In the genomic region with DNA sequence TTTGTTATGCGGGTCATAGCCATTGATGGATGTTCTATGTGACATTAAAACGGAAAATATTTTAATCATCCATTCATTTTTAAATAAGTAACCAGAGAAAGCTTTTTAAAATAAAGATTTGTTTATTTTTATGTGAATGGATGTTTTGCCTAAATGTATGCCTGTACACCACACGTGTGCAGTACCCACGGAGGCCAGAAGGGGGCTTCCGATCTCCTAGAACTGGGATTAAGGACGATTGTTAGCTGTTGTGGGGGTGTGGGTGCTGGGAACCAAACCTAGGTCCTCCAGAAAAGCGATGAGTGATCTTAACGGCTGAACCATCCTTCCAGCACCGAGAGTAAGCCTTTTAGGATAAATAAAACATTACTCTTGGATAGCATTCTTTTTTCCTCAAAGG, we compare ENCODE assay signal across 19 mouse cellular contexts. TPM values are rescaled to one million over a fixed set of nuclear protein-coding genes. Genes with fewer than 3 reads are reported as not detected.
DNase-seq lines count a peak whose midpoint lies in the region; ATAC-seq and TF ChIP-seq lines count a peak whose summit lies in the region.
"Had no signal": no experiment of that assay in that cellular context is flagged by ENCODE, and none has a peak within 500 bp of the region (broad histone marks: within the 10 kb centered on the region; RNA-seq: fewer than 3 reads in every experiment).

No protein-coding gene starts in this region.

- H3K4me3 ChIP-seq in intestine, postnatal 0 days (ENCODE audit: low read depth, low read length) = no peak overlapping the region
- H3K4me3 ChIP-seq in intestine, embryonic 15.5 days (replicated peaks) = no peak overlapping the region
- no peak overlapping the region for H3K4me3 ChIP-seq in midbrain, postnatal 0 days (ENCODE audit: low read depth, low read length)
- H3K4me3 ChIP-seq in midbrain, embryonic 14.5 days (replicated peaks; ENCODE audit: low read depth, low read length) = no peak overlapping the region
- no peak overlapping the region for H3K4me3 ChIP-seq in ES-E14 (ENCODE audit: insufficient read depth in 1 of 2, low read depth in 1 of 2, low read length in 2 of 2, poor library complexity in 1 of 2, severe bottlenecking in 1 of 2)
- H3K4me3 ChIP-seq: forebrain, embryonic 13.5 days; heart, embryonic 15.5 days; kidney, embryonic 15.5 days; liver, embryonic 15.5 days had no signal

- no peak for DNase-seq in midbrain, postnatal 0 days (ENCODE audit: low spot score)
- no peak for DNase-seq in midbrain, embryonic 14.5 days
- DNase-seq in ES-E14 (ENCODE audit: low read depth, low spot score) = peak; percentile 31
- peak; percentile 10 for DNase-seq in induced T-regulatory cell, adult 2 months (ENCODE audit: low read depth)
- no peak for DNase-seq in cerebellum, adult 8-10 months
- DNase-seq: left cerebral cortex, postnatal 4 days; right cerebral cortex, postnatal 4 days; thymus, adult 18-20 months had no signal

- 0 out of 2 replicates have a peak, but pooled peaks have one; percentile 15 for TF ChIP-seq CTCF in intestine, postnatal 0 days (IDR thresholded peaks at IDR 0.05; ENCODE audit: low read depth)
- TF ChIP-seq CTCF in midbrain, postnatal 0 days (IDR thresholded peaks at IDR 0.05) = peak; percentile 10; the same call in 1 of the 2 replicates

- H3K9ac ChIP-seq in intestine, postnatal 0 days (ENCODE audit: low read depth, low read length) = no peak overlapping the region
- H3K9ac ChIP-seq in intestine, embryonic 15.5 days = no peak overlapping the region
- no peak overlapping the region for H3K9ac ChIP-seq in midbrain, postnatal 0 days (replicated peaks; ENCODE audit: low read length, poor library complexity, severe bottlenecking)
- no peak overlapping the region for H3K9ac ChIP-seq in midbrain, embryonic 14.5 days (replicated peaks; ENCODE audit: low read length)
- no peak overlapping the region for H3K9ac ChIP-seq in ES-E14 (ENCODE audit: insufficient read depth, low read depth, low read length, poor library complexity, severe bottlenecking)
- H3K9ac ChIP-seq: forebrain, embryonic 13.5 days; heart, embryonic 15.5 days; kidney, embryonic 15.5 days; liver, embryonic 15.5 days had no signal

- WGBS in intestine, postnatal 0 days = 89% methylated on average over 9 of the region's 9 CpGs
- 88% methylated on average over 9 of the region's 9 CpGs for WGBS in intestine, embryonic 15.5 days
- WGBS in midbrain, postnatal 0 days = 94% methylated on average over 9 of the region's 9 CpGs
- WGBS in midbrain, embryonic 14.5 days = 92% methylated on average over 9 of the region's 9 CpGs

- no peak overlapping the region for H3K27ac ChIP-seq in intestine, postnatal 0 days (ENCODE audit: low read depth, low read length)
- H3K27ac ChIP-seq in intestine, embryonic 15.5 days = no peak overlapping the region
- no peak overlapping the region for H3K27ac ChIP-seq in midbrain, postnatal 0 days (ENCODE audit: low read depth, low read length)
- no peak overlapping the region for H3K27ac ChIP-seq in midbrain, embryonic 14.5 days (replicated peaks; ENCODE audit: low read depth, low read length)
- H3K27ac ChIP-seq in ES-E14 (ENCODE audit: insufficient read depth, low read depth, low read length, poor library complexity, severe bottlenecking) = no peak overlapping the region
- H3K27ac ChIP-seq: forebrain, embryonic 13.5 days; heart, embryonic 15.5 days; kidney, embryonic 15.5 days; liver, embryonic 15.5 days; macrophage had no signal

- H3K27me3 ChIP-seq in intestine, postnatal 0 days (replicated peaks; ENCODE audit: control insufficient read depth, insufficient read depth, low read length) = no peaks in the 10 kb centered on the region
- H3K27me3 ChIP-seq in intestine, embryonic 15.5 days (replicated peaks) = no peaks in the 10 kb centered on the region
- no peaks in the 10 kb centered on the region for H3K27me3 ChIP-seq in midbrain, postnatal 0 days (ENCODE audit: insufficient read depth, low read length)
- no peaks in the 10 kb centered on the region for H3K27me3 ChIP-seq in midbrain, embryonic 14.5 days (ENCODE audit: control insufficient read depth, insufficient read depth, low read length)
- H3K27me3 ChIP-seq: forebrain, embryonic 13.5 days; heart, embryonic 15.5 days; kidney, embryonic 15.5 days; liver, embryonic 15.5 days had no signal

- no peak overlapping the region for H3K4me2 ChIP-seq in intestine, postnatal 0 days (replicated peaks; ENCODE audit: low read depth)
- no peak overlapping the region for H3K4me2 ChIP-seq in intestine, embryonic 15.5 days (replicated peaks)
- H3K4me2 ChIP-seq in midbrain, postnatal 0 days (ENCODE audit: low read depth, low read length, poor library complexity, severe bottlenecking) = no peak overlapping the region
- no peak overlapping the region for H3K4me2 ChIP-seq in midbrain, embryonic 14.5 days (ENCODE audit: low read length)
- H3K4me2 ChIP-seq: forebrain, embryonic 13.5 days; heart, embryonic 15.5 days; kidney, embryonic 15.5 days; liver, embryonic 15.5 days; midbrain, embryonic 11.5 days had no signal

- H3K4me1 ChIP-seq in intestine, postnatal 0 days (replicated peaks; ENCODE audit: control insufficient read depth, insufficient read depth, low read length) = no peaks in the 10 kb centered on the region
- H3K4me1 ChIP-seq in intestine, embryonic 15.5 days (replicated peaks) = no peaks in the 10 kb centered on the region
- H3K4me1 ChIP-seq in midbrain, postnatal 0 days (ENCODE audit: insufficient read depth, low read length) = no peaks in the 10 kb centered on the region
- no peaks in the 10 kb centered on the region for H3K4me1 ChIP-seq in midbrain, embryonic 14.5 days (ENCODE audit: control insufficient read depth, insufficient read depth, low read length)
- H3K4me1 ChIP-seq in ES-E14 (ENCODE audit: control insufficient read depth in 2 of 2, insufficient read depth in 2 of 2, low read length in 2 of 2, poor library complexity in 1 of 2) = no peaks in the 10 kb centered on the region
- H3K4me1 ChIP-seq: heart, embryonic 15.5 days; kidney, embryonic 15.5 days had no signal

- 0 out of 2 replicates have a peak, but pooled peaks cover 6% of the 10 kb centered on the region for H3K9me3 ChIP-seq in intestine, postnatal 0 days (ENCODE audit: control insufficient read depth)
- no peaks in the 10 kb centered on the region for H3K9me3 ChIP-seq in intestine, embryonic 15.5 days
- H3K9me3 ChIP-seq in midbrain, postnatal 0 days (ENCODE audit: low read length) = no peaks in the 10 kb centered on the region
- H3K9me3 ChIP-seq in midbrain, embryonic 14.5 days (ENCODE audit: control insufficient read depth, low read length) = no peaks in the 10 kb centered on the region
- no peaks in the 10 kb centered on the region for H3K9me3 ChIP-seq in ES-E14 (ENCODE audit: control insufficient read depth, insufficient read depth, low read depth, low read length)
- H3K9me3 ChIP-seq: kidney, embryonic 15.5 days; liver, embryonic 15.5 days had no signal

- ATAC-seq in intestine, postnatal 0 days = no peak
- no peak for ATAC-seq in intestine, embryonic 15.5 days
- no peak for ATAC-seq in midbrain, postnatal 0 days (ENCODE audit: low FRiP score)
- ATAC-seq in midbrain, embryonic 14.5 days (ENCODE audit: low FRiP score, low TSS enrichment) = no peak
- ATAC-seq in frontal cortex, adult (ENCODE audit: low TSS enrichment) = no peak
- ATAC-seq: forebrain, embryonic 13.5 days; inflammation-experienced regulatory T-cells, adult 6 months had no signal

- in situ Hi-C loops in ES-E14 (cut with MboI; ENCODE audit: low sequenced_read_pairs in 2 of 2, unreplicated experiment in 2 of 2) = no loop called here

- H3K36me3 ChIP-seq in intestine, postnatal 0 days (ENCODE audit: control insufficient read depth, insufficient read depth) = no peaks in the 10 kb centered on the region
- H3K36me3 ChIP-seq in intestine, embryonic 15.5 days = no peaks in the 10 kb centered on the region
- H3K36me3 ChIP-seq in midbrain, postnatal 0 days (ENCODE audit: insufficient read depth, low read length) = no peaks in the 10 kb centered on the region
- H3K36me3 ChIP-seq in midbrain, embryonic 14.5 days (ENCODE audit: control insufficient read depth, insufficient read depth, low read length) = no peaks in the 10 kb centered on the region
- H3K36me3 ChIP-seq in ES-E14 (ENCODE audit: control insufficient read depth, insufficient read depth, low read length, poor library complexity, severe bottlenecking) = no peaks in the 10 kb centered on the region
- H3K36me3 ChIP-seq: heart, embryonic 15.5 days; kidney, embryonic 15.5 days; liver, embryonic 15.5 days had no signal

TF ChIP-seq in ES-E14, 5 proteins besides CTCF, POLR2A, EP300 and RAD21:
- TF ChIP-seq CHD2 (IDR thresholded peaks at IDR 0.05; ENCODE audit: low read depth, low read length) (no peak), ZNF384 (IDR thresholded peaks at IDR 0.05; ENCODE audit: low read depth, low read length) (no peak), HCFC1 (IDR thresholded peaks at IDR 0.05; ENCODE audit: borderline replicate concordance, insufficient read depth, low read length) (no peak; the same call in 1 of the 2 replicates), ZC3H11A (IDR thresholded peaks at IDR 0.05; ENCODE audit: borderline replicate concordance, low read depth, low read length) (no peak)

RNA-seq across cellular contexts. Expression of gene Aox3, which starts 26.1 kb away (rescaled TPM):
- 0.16 and 0.47 TPM in 2 replicates for polyA plus RNA-seq in intestine, postnatal 0 days (2015; fragmentation: Nextera tagmentation; extraction: Ambion mirVana)
- 0.52 and 0.82 TPM in 2 replicates for polyA plus RNA-seq in intestine, embryonic 15.5 days (2015; fragmentation: Nextera tagmentation; extraction: Ambion mirVana)
- 0.09 TPM in 1 of 2 replicates, not detected in the other for total RNA-seq in midbrain, postnatal 0 days (2014; rRNA removed)
- polyA plus RNA-seq in midbrain, postnatal 0 days (2015; fragmentation: Nextera tagmentation; extraction: Ambion mirVana) = 0.12 and 0.37 TPM in 2 replicates
- 0.12 and 0.38 TPM in 2 replicates for polyA plus RNA-seq in midbrain, embryonic 14.5 days (2014; fragmentation: Nextera tagmentation; extraction: Ambion mirVana)
- 0.69 and 1.8 TPM in 2 replicates for total RNA-seq in ES-E14 (2012; rRNA removed)
- total RNA-seq: hematopoietic stem cell, adult 5-6 weeks had no signal
- polyA plus RNA-seq: forebrain, embryonic 13.5 days; inflammation-experienced regulatory T-cells, adult 6 months; macrophage had no signal

Comparison
In these comparisons a context has a peak if more than half of its experiments do, and no peak if none do; other contexts are left out.
1. DNase-seq: peak in ES-E14 (single experiment) and induced T-regulatory cell, adult 2 months (single experiment); none in midbrain, postnatal 0 days (single experiment), midbrain, embryonic 14.5 days (single experiment) and cerebellum, adult 8-10 months (single experiment).